Mouse (Mus musculus) liver, postnatal 0 days (tissue): ENCODE results near the gene Stk10.

Experiments
- CTCF ChIP-seq: sonication (generic); IDR thresholded peaks from 2 replicates; pipeline ENCODE4 v1.5.1; 2016; ENCODE audit warnings: antibody characterized with exemption, low read depth
- EP300 ChIP-seq: IDR thresholded peaks from 2 replicates; pipeline ENCODE4 v1.6.1; 2016; ENCODE audit warnings: antibody characterized with exemption, low read depth, mild to moderate bottlenecking

DNA sequence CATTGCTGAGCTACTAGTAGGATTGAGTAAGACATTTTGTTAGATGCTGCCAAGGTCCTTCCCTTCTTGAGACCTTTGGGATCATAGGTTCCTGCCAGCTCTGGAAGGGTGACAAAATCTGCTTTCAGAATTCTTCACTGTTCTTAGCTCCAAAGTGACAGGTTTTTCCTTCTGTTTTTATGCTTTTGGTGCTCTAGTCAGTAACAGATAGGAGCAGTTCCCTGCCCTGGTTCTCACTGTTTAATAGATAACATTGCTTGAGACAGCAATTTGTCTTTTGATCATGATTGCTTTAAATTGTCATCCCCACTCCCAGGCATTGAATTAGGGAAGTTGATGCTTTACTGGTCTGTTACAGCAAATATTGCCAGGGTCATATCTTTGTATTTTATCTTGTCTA, 39.8 kb upstream of the Stk10 start:
- no peak for TF ChIP-seq EP300
- no peak for TF ChIP-seq CTCF
